Mouse (Mus musculus): Measurements from ENCODE around the gene Bcl7a. TPM values are rescaled to one million over a fixed set of nuclear protein-coding genes. Genes with fewer than 3 reads are reported as not detected.
A peak's percentile ranks its signal among the peaks of the same experiment; 100 is the strongest.

Bcl7a gene
- polyA plus RNA-seq, 1 experiment, result 23.4 TPM

GRCm38 (mm10) chr5:123364302-123364971 lies 20.8 kb downstream of the Bcl7a start:
- DNase-seq, result peak; percentile 91
- TF ChIP-seq CTCF (conservative IDR thresholded peaks at IDR 0.05; ENCODE audit: insufficient read depth, insufficient read length, low read depth, low read length) (no peak), POLR2A (IDR thresholded peaks at IDR 0.05; ENCODE audit: low read depth, low read length) (no peak)
- H3K27ac ChIP-seq (ENCODE audit: insufficient read depth, low read depth, low read length), result peak overlapping the region; percentile 76
- H3K4me3 ChIP-seq (ENCODE audit: insufficient read depth, low read depth, low read length), result no peak overlapping the region
- H3K27me3 ChIP-seq (replicated peaks; ENCODE audit: control insufficient read depth, insufficient read depth, low read length), result no peaks in the 10 kb centered on the region
- peaks cover 34% of the 10 kb centered on the region for H3K4me1 ChIP-seq (ENCODE audit: control insufficient read depth, insufficient read depth, low read length)
- H3K36me3 ChIP-seq (ENCODE audit: control insufficient read depth, insufficient read depth, low read length), result peaks cover 3% of the 10 kb centered on the region; the same call in 1 of the 2 replicates
- WGBS, result 8% methylated on average over 11 of the region's 11 CpGs

- Histone ChIP-seq H3K4me1 (ENCODE audit: control insufficient read depth, insufficient read depth, low read length) (peaks cover 13% of the 10 kb centered on the region), H3K27ac (ENCODE audit: insufficient read depth, low read depth, low read length) (no peak overlapping the region), H3K36me3 (ENCODE audit: control insufficient read depth, insufficient read depth, low read length) (peaks cover 5% of the 10 kb centered on the region), H3K4me3 (ENCODE audit: insufficient read depth, low read depth, low read length) (no peak overlapping the region), H3K27me3 (replicated peaks; ENCODE audit: control insufficient read depth, insufficient read depth, low read length) (no peaks in the 10 kb centered on the region)
- 76% methylated on average over 13 of the region's 13 CpGs for WGBS
- TF ChIP-seq CTCF (conservative IDR thresholded peaks at IDR 0.05; ENCODE audit: insufficient read depth, insufficient read length, low read depth, low read length) (peak; percentile 96), POLR2A (IDR thresholded peaks at IDR 0.05; ENCODE audit: low read depth, low read length) (no peak)
- DNase-seq, result peak; percentile 51
Observed at GRCm38 (mm10) chr5:123368869-123369488, 25.3 kb downstream of the Bcl7a start.

DNA sequence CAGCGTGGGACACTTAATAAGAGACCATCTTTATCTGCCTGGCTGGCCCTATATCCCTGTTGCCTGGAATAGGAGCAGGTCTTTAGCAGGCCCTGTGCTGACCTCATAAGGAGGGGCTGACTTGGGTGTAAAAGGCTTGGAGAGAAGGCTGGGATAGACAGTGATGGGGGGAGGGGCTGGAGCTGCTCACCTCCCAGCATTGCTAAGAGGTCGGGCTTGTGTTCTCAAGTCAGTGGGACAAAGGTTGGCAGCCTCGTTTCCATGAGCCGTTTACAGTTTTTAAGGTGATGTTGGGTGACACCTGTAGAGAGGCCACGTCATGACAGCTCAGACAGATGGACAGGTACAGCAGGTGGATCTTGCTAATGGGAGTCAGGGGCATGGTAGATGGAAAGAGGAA lies 26.4 kb downstream of the Bcl7a start:
- peak; percentile 47 for DNase-seq
- H3K27ac ChIP-seq (ENCODE audit: insufficient read depth, low read depth, low read length), result no peak overlapping the region
- WGBS, result 59% methylated on average over 5 of the region's 5 CpGs
- TF ChIP-seq POLR2A (IDR thresholded peaks at IDR 0.05; ENCODE audit: low read depth, low read length) (no peak), CTCF (conservative IDR thresholded peaks at IDR 0.05; ENCODE audit: insufficient read depth, insufficient read length, low read depth, low read length) (no peak)
- no peaks in the 10 kb centered on the region for H3K27me3 ChIP-seq (replicated peaks; ENCODE audit: control insufficient read depth, insufficient read depth, low read length)
- peaks cover 5% of the 10 kb centered on the region; the same call in 1 of the 2 replicates for H3K4me1 ChIP-seq (ENCODE audit: control insufficient read depth, insufficient read depth, low read length)
- H3K36me3 ChIP-seq (ENCODE audit: control insufficient read depth, insufficient read depth, low read length), result peaks cover 5% of the 10 kb centered on the region
- H3K4me3 ChIP-seq (ENCODE audit: insufficient read depth, low read depth, low read length), result no peak overlapping the region

- Histone ChIP-seq H3K4me1 (ENCODE audit: control insufficient read depth, insufficient read depth, low read length) (peaks cover 9% of the 10 kb centered on the region), H3K4me3 (ENCODE audit: insufficient read depth, low read depth, low read length) (no peak overlapping the region), H3K27ac (ENCODE audit: insufficient read depth, low read depth, low read length) (no peak overlapping the region), H3K36me3 (ENCODE audit: control insufficient read depth, insufficient read depth, low read length) (peaks cover 3% of the 10 kb centered on the region), H3K27me3 (replicated peaks; ENCODE audit: control insufficient read depth, insufficient read depth, low read length) (no peaks in the 10 kb centered on the region)
- TF ChIP-seq CTCF (conservative IDR thresholded peaks at IDR 0.05; ENCODE audit: insufficient read depth, insufficient read length, low read depth, low read length) (no peak), POLR2A (IDR thresholded peaks at IDR 0.05; ENCODE audit: low read depth, low read length) (no peak)
- DNase-seq, result no peak
- 85% methylated on average over 10 of the region's 10 CpGs for WGBS
Observed at GRCm38 (mm10) chr5:123375262-123375661, 31.6 kb downstream of the Bcl7a start.

DNA sequence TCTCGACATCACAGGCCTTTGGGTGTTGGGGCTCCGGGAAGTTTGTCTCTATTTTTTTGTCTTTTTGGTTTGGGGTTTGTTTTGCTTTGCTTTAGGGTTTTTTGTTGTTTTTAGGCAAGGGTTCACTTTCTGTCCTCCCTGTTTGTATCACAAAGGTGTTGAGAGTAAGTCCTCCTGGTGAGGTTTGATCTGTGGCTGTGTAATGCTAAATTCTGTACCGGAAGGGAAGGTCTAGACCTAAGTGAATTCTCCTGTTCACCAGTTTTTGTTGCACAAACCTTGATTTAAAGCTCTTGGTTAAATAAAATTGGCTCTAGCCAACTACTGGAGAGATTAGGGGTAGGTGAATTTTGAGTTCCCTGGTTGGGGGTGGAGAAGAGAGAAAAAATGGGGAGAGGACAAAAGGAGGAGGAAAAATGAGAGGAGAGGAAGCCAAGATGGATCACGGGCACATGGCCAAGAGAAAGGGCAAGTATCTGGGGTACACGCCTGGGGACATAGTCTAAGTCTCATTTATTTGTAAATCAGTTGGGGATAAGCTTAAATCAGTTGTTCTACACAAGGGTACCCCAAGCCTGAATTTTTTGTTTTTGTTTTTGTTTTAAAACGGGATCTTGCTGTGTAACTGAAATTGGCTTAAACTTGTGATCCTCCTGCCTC lies 32.3 kb downstream of the Bcl7a start:
- DNase-seq, result peak; percentile 42
- H3K27ac ChIP-seq (ENCODE audit: insufficient read depth, low read depth, low read length), result no peak overlapping the region
- H3K27me3 ChIP-seq (replicated peaks; ENCODE audit: control insufficient read depth, insufficient read depth, low read length), result no peaks in the 10 kb centered on the region
- 62% methylated on average over 6 of the region's 6 CpGs for WGBS
- no peak for TF ChIP-seq CTCF (conservative IDR thresholded peaks at IDR 0.05; ENCODE audit: insufficient read depth, insufficient read length, low read depth, low read length)
- no peak for TF ChIP-seq POLR2A (IDR thresholded peaks at IDR 0.05; ENCODE audit: low read depth, low read length)
- no peak overlapping the region for H3K4me3 ChIP-seq (ENCODE audit: insufficient read depth, low read depth, low read length)
- peaks cover 9% of the 10 kb centered on the region for H3K4me1 ChIP-seq (ENCODE audit: control insufficient read depth, insufficient read depth, low read length)
- peaks cover 3% of the 10 kb centered on the region for H3K36me3 ChIP-seq (ENCODE audit: control insufficient read depth, insufficient read depth, low read length)

DNA sequence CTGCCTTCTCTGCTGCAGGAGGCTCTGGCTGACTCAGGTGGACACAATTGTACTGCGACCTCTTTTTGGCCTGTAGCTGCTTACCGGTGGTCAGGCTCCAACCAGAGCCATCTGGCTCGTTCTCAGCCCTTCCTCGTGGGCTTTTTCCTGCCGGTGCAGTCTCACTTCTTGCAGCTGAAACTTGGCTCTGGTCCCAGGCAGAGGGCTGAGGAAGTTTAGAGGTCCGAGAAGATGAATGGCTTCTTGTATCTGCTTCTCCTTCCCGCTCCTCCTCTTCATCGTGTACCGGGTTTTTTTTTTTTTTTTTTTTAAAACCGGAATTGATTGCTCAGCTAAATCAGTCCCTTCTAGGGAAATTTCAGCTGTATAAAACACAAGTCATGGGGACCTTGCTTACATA lies 32.9 kb downstream of the Bcl7a start:
- 9% methylated on average over 10 of the region's 10 CpGs for WGBS
- no peak overlapping the region for H3K27ac ChIP-seq (ENCODE audit: insufficient read depth, low read depth, low read length)
- no peak overlapping the region for H3K4me3 ChIP-seq (ENCODE audit: insufficient read depth, low read depth, low read length)
- peak; percentile 94 for DNase-seq
- peaks cover 3% of the 10 kb centered on the region for H3K36me3 ChIP-seq (ENCODE audit: control insufficient read depth, insufficient read depth, low read length)
- H3K4me1 ChIP-seq (ENCODE audit: control insufficient read depth, insufficient read depth, low read length), result peaks cover 9% of the 10 kb centered on the region
- H3K27me3 ChIP-seq (replicated peaks; ENCODE audit: control insufficient read depth, insufficient read depth, low read length), result no peaks in the 10 kb centered on the region
- no peak for TF ChIP-seq CTCF (conservative IDR thresholded peaks at IDR 0.05; ENCODE audit: insufficient read depth, insufficient read length, low read depth, low read length)
- TF ChIP-seq POLR2A (IDR thresholded peaks at IDR 0.05; ENCODE audit: low read depth, low read length), result no peak

All from kidney, adult 2 months (tissue).